Mouse (Mus musculus): Measurements from ENCODE around the gene Ggt6. TPM values are rescaled to one million over a fixed set of nuclear protein-coding genes. Genes with fewer than 3 reads are reported as not detected.
"Not testable (repeated sequence)": the region's sequence is repeated elsewhere in the genome, so short reads cannot be mapped to it uniquely, and the experiment has no call there.

Ggt6 gene
- polyA plus RNA-seq, 1 experiment from 2014 or later, result not detected

DNA sequence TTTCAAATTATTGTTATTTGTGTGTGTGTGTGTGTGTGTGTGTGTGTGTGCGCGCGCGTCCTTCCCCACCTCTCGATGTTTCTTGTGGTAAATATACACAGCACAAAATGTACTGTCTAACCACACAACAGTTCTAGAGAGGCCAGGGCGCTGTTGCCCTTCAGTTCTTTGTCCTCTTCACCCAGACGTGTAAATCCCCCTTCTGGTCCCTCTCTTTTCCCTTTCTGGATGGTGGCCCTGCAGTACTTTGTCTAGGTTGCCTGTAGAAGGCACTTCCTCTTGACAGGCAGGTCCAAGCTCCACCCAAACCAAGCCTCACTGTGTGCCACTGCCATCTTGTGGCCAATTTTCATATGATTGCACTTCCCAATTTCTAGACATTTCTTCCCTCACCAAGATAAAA, 6.0 kb upstream of the Ggt6 start:
- DNase-seq (ENCODE audit: low spot score), result peak; percentile 77
- Histone ChIP-seq H3K9me3 (0 out of 2 replicates have a peak, but pooled peaks cover 1% of the 10 kb centered on the region), H3K4me1 (replicated peaks) (no peaks in the 10 kb centered on the region; the same call in 1 of the 2 replicates), H3K4me3 (peak overlapping the region; percentile 26), H3K36me3 (no peaks in the 10 kb centered on the region), H3K27me3 (ENCODE audit: insufficient read depth, poor library complexity, severe bottlenecking) (no peaks in the 10 kb centered on the region), H3K27ac (0 out of 2 replicates have a peak overlapping the region, but pooled peaks have one; percentile 41)
- 44% methylated on average over 7 of the region's 7 CpGs for WGBS

DNA sequence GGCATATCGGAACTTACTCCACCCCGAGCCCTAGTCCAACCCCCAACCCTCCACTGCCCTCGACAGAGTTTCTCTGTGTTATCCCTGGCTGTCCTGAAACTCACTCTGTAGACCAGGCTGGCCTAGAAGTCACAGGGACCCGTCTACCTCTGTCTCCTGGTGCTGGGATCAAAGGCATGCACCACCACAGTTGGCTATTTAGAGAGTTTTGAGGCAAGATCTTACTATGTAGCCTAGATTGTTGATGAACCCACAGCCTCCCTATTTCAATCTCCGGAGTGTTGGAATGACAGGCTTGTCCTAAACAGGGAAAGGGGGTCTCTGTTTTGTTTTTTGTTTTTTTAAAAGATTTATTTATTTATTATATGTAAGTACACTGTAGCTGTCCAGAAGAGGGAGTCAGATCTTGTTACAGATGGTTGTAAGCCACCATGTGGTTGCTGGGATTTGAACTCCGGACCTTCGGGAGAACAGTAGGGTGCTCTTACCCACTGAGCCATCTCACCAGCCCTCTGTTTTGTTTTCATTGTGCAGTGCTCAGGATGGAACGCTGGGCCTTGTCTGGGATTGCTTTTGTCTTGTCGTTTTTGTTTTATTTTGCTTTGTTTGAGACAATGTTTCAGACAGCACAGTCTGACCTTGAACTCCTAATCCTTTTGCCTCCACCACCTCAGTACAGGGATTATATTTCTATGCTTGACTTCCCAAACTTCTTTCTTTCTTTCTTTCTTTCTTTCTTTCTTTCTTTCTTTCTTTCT, 4.8 kb upstream of the Ggt6 start:
- H3K27ac ChIP-seq; H3K9me3 ChIP-seq; H3K36me3 ChIP-seq; H3K4me1 ChIP-seq (replicated peaks); H3K4me3 ChIP-seq; DNase-seq (ENCODE audit: low spot score); H3K27me3 ChIP-seq (ENCODE audit: insufficient read depth, poor library complexity, severe bottlenecking): not testable (repeated sequence)
- 65% methylated on average over 9 of the region's 9 CpGs for WGBS

DNA sequence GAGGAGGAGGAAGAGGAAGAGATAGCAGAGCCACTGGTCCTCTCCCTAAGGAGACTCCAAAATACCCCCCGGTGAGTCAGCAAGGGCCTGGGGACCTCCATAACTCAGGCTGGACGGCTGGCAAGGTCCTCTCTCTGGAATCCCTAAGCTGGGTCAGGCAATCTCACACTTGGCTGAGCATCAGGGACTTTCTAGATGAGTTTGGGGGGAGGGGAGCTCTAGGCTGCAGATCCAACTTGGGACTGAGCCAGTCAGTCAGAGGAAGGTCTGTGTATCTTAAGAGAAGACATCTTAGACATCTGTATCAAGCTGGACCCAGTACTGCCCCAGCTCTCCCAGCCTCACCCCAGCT, 344 bp downstream of the Ggt6 start:
- no peak overlapping the region for H3K27ac ChIP-seq
- WGBS, result 51% methylated on average over 2 of the region's 2 CpGs

DNA sequence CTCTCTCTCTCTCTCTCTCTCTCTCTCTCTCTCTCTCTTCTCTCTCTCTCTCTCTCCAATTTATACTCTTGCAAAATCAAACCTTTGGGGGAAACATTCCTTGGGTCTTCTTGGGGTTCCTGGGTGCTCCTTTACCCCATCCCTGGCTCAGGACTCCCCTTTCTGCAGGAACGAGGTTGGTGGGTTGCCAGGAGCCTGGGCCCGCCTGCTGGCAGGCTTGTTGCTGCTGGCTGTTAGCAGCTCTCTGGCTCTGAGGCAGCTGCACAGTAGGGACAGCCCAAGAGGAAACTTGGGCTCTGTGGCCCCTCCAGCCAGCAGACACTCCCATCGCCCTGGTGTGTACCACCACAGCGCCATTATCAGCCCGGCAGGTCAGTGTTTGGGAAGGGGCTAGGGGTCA, 945 bp downstream of the Ggt6 start:
- Histone ChIP-seq H3K27me3 (ENCODE audit: insufficient read depth, poor library complexity, severe bottlenecking) (no peaks in the 10 kb centered on the region), H3K36me3 (no peaks in the 10 kb centered on the region), H3K4me1 (replicated peaks) (peaks cover 9% of the 10 kb centered on the region; the same call in 1 of the 2 replicates), H3K27ac (no peak overlapping the region), H3K9me3 (no peaks in the 10 kb centered on the region), H3K4me3 (no peak overlapping the region)
- DNase-seq (ENCODE audit: low spot score), result no peak
- 63% methylated on average over 5 of the region's 5 CpGs for WGBS

More for the DNA sequence above, 344 bp downstream of the Ggt6 start:
- DNase-seq (ENCODE audit: low spot score), result no peak
- H3K36me3 ChIP-seq, result no peaks in the 10 kb centered on the region
- H3K27me3 ChIP-seq (ENCODE audit: insufficient read depth, poor library complexity, severe bottlenecking), result no peaks in the 10 kb centered on the region
- H3K4me1 ChIP-seq (replicated peaks), result peaks cover 9% of the 10 kb centered on the region; the same call in 1 of the 2 replicates
- no peaks in the 10 kb centered on the region for H3K9me3 ChIP-seq
- H3K4me3 ChIP-seq, result no peak overlapping the region

DNA sequence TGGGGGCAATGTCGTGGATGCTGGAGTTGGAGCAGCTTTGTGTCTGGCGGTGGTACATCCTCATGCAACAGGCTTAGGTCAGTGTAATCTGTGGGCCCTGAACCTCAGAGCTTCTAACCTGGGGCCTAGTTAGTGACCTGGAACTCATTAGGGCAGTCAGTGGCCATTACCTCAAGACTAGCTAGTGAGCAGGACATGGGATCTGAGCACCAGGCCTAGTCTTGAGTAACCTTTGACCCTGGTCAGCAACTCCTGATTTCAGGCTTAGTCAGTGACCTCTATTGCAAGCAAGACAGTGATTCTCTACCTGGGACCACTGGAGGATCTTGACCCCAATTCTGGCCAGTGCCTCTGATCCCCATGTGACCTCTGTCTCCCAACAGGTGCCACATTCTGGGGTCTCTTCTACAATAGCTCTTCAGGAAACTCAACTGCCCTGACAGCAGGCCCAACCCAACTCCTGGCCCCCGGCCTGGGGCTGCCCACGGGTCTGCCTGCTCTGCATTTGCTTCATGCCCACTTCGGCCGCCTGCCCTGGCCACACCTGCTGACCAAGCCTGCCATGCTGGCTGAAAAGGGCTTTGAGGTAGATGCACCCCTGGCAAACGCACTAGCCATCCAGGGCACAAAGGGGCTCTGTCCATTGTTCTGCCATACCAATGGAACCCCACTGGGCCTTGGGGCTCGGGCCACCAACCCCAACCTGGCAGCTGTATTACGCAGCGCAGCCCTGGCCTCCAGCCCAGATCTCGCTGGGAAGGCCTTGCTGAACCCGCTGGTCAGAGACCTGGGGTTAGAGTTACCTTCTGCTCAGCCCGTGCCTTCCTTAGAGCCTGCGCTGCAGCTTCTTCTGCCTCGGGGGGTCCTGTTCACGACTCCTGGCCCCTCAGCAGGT, 1.7 kb downstream of the Ggt6 start:
- DNase-seq (ENCODE audit: low spot score), result no peak
- 0 out of 2 replicates have a peak, but pooled peaks cover under 1% of the 10 kb centered on the region for H3K36me3 ChIP-seq
- no peaks in the 10 kb centered on the region for H3K27me3 ChIP-seq (ENCODE audit: insufficient read depth, poor library complexity, severe bottlenecking)
- no peak overlapping the region for H3K4me3 ChIP-seq
- H3K9me3 ChIP-seq, result no peaks in the 10 kb centered on the region
- peaks cover 15% of the 10 kb centered on the region for H3K4me1 ChIP-seq (replicated peaks)
- peak overlapping the region; percentile 18; the same call in 1 of the 2 replicates for H3K27ac ChIP-seq
- 83% methylated on average over 16 of the region's 16 CpGs for WGBS

DNA sequence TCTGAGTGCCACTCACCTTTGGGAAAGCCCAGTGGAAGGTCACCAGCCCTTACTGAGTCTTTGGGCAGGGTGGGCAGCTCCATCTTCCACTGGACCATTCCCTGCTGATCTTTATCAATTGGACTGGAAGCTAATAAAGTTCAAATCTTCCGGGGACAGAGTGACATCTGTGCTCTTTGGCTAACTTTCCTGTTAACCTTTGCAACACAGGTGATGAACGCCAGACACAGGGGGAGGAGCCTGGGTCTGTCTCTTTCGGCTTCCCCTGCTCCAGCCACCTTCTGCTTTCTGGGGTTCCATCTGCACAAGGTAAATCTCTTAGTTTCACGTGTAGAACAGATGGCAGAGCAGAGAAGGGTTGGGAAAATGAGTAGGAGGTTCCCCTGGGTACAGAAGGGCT, 3.1 kb downstream of the Ggt6 start:
- no peaks in the 10 kb centered on the region for H3K9me3 ChIP-seq
- no peak for DNase-seq (ENCODE audit: low spot score)
- H3K4me1 ChIP-seq (replicated peaks), result peaks cover 26% of the 10 kb centered on the region
- H3K36me3 ChIP-seq, result peaks cover 15% of the 10 kb centered on the region
- WGBS, result 69% methylated on average over 4 of the region's 4 CpGs
- H3K27me3 ChIP-seq (ENCODE audit: insufficient read depth, poor library complexity, severe bottlenecking), result no peaks in the 10 kb centered on the region
- H3K27ac ChIP-seq, result no peak overlapping the region
- no peak overlapping the region for H3K4me3 ChIP-seq

DNA sequence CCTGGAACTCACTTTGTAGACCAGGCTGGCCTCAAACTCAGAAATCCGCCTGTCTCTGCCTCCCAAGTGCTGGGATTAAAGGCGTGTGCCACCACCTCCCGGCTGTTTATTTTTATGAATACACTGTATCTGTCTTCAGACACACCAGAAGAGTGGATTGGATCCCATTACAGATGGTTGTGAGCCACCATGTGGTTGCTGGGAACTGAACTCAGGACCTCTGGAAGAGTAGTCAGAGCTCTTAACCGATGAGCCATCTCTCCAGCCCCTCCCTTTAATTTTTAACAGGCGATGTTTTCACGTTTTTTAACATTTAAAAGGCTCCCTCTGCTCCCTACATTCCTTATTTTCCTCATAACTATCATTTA, 5.3 kb downstream of the Ggt6 start:
- H3K4me3 ChIP-seq, result peak overlapping the region; percentile 94
- 43% methylated on average over 6 of the region's 6 CpGs for WGBS
- H3K27me3 ChIP-seq (ENCODE audit: insufficient read depth, poor library complexity, severe bottlenecking); H3K9me3 ChIP-seq; DNase-seq (ENCODE audit: low spot score): not testable (repeated sequence)
- H3K36me3 ChIP-seq, result peaks cover 37% of the 10 kb centered on the region
- peaks cover 21% of the 10 kb centered on the region for H3K4me1 ChIP-seq (replicated peaks)
- peak overlapping the region; percentile 95 for H3K27ac ChIP-seq

DNA sequence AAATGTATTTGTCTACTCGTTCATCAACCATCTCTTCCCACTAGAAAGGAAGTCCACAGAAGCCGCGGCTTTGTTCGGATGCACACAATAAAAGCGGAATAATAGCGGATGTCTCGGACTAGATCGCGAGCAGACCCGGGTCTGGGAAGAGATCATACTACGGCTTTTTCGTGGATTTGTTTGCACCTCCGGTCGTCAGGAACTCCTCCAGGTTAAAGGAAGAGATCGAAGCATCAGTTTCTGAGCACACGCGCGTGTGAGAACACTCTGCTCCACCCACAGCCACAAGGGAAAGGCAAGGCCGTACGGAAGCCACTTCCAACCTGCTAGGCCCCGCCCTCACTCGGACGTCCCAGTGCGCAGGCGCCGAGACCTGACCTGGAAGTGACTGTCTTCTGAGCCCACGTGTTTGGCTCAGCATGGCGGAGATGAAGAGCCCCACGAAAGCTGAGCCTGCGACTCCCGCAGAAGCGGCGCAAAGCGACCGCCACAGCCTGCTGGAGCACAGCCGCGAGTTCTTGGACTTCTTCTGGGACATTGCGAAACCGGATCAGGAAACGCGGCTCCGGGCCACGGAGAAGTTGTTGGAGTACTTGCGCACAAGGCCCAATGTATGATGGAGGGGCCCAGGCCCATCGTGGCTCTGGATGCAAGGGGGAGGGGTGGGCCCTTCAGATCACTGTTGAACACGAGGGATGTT, 5.8 kb downstream of the Ggt6 start, which contains the start of gene Mybbp1a:
Gene Mybbp1a, plus strand, starts transcription at position 391 of the 700 bp plus-strand sequence.
- peak within 1 kb of the TSS; percentile 94 for H3K4me3 ChIP-seq
- H3K9me3 ChIP-seq, result no peaks in the 10 kb centered on the region
- peak; percentile 98 for DNase-seq (ENCODE audit: low spot score)
- peaks cover 16% of the 10 kb centered on the region for H3K4me1 ChIP-seq (replicated peaks)
- WGBS, result under 1% methylated on average over 46 of the region's 46 CpGs
- peak within 1 kb of the TSS; percentile 95 for H3K27ac ChIP-seq
- H3K36me3 ChIP-seq, result peaks cover 42% of the 10 kb centered on the region
- H3K27me3 ChIP-seq (ENCODE audit: insufficient read depth, poor library complexity, severe bottlenecking), result no peaks in the 10 kb centered on the region

DNA sequence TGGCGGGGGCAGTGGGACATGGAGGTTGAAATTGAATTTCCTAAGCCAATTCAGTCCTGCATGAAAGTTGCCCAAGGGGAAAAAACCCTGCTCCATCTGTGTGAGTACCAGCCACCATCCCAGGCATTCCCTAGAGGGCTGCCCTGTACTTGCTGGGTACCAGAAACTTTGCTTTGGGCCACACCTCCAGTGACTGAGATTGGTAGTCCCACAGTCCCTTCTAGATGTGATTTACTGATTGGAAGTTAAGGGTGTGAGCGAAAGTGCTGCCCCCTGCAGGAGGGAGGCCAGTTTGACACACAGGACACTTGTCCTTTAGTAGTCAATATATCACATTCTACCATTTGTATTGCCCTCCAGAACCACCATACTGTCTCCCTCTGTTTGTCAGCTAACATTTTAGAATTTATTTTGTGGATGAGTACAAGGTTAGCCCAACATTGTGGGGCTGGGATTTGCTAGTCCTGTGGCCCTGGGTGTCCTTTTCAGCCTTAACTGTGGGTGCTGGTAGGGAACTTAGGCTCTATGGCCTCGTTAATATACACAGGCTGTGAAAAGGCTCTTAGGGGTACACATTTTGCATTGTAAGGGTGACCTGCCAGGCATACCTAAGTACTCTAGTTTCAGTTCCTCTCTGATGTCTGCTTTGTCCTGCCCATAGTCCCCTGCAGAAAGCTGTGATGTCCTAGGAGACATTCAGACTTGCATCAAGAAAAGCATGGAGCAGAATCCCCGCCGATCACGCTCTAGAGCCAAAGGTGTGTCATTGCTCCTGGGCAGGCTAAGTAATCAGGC, 11.2 kb downstream of the Ggt6 start:
- Histone ChIP-seq H3K9me3 (no peaks in the 10 kb centered on the region), H3K4me1 (replicated peaks) (peaks cover 16% of the 10 kb centered on the region), H3K27ac (no peak overlapping the region), H3K27me3 (ENCODE audit: insufficient read depth, poor library complexity, severe bottlenecking) (no peaks in the 10 kb centered on the region), H3K36me3 (peaks cover 96% of the 10 kb centered on the region), H3K4me3 (no peak overlapping the region)
- peak; percentile 53 for DNase-seq (ENCODE audit: low spot score)
- 90% methylated on average over 6 of the region's 6 CpGs for WGBS

DNA sequence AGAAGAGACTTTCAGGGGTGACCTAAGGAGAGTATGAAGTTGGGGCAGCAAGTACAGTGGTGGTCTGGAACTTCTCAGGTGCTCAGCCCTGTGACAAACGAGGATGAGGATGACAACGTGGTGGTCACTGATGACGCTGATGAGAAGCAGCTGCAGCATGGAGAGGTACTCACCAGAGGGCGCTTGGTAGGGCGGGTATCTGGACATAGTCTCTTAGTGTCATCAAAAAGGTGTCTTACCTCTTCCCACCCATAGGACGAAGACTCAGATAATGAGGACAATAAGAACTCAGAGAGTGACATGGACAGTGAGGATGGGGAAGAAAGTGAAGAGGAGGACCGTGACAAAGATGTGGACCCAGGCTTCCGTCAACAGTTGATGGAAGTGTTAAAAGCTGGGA, 12.1 kb downstream of the Ggt6 start:
- 90% methylated on average over 8 of the region's 8 CpGs for WGBS
- Histone ChIP-seq H3K36me3 (peaks cover 100% of the 10 kb centered on the region), H3K27ac (no peak overlapping the region), H3K9me3 (no peaks in the 10 kb centered on the region), H3K4me3 (no peak overlapping the region), H3K27me3 (ENCODE audit: insufficient read depth, poor library complexity, severe bottlenecking) (no peaks in the 10 kb centered on the region), H3K4me1 (replicated peaks) (peaks cover 6% of the 10 kb centered on the region)
- no peak for DNase-seq (ENCODE audit: low spot score)

DNA sequence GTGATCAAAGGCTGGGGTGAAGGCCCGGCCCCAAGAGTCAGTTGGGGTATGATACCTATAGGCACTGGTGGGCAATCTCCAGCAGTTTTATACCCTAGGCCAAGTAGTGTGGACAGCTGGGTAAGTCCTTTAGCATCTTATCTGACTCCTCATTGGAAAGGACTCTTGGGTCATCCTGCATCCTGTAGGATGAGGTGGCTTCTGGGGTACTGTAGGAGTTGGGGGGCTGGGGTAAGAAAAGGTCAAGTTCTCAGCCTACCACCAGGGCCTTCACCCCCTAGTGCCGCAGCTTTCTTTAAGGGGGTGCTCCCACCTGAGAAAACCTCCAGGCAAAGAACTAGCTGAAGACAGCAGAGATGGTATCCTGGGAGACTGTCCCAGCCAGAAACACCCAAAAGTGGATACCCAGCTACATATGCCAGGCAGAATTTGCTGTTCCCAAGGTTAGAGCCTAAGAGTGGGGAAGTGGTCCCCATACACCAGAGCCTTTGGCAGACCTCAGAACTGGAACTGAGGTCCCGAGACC, 16.9 kb downstream of the Ggt6 start:
- no peak overlapping the region for H3K4me3 ChIP-seq
- no peaks in the 10 kb centered on the region for H3K27me3 ChIP-seq (ENCODE audit: insufficient read depth, poor library complexity, severe bottlenecking)
- peaks cover 44% of the 10 kb centered on the region for H3K4me1 ChIP-seq (replicated peaks)
- H3K36me3 ChIP-seq, result peaks cover 86% of the 10 kb centered on the region
- H3K9me3 ChIP-seq, result no peaks in the 10 kb centered on the region
- WGBS, result 84% methylated on average over 3 of the region's 3 CpGs
- no peak for DNase-seq (ENCODE audit: low spot score)
- no peak overlapping the region for H3K27ac ChIP-seq

Data from hindbrain, embryonic 10.5 days (tissue).